Mouse (Mus musculus) embryonic facial prominence, embryonic 14.5 days (tissue): ENCODE measurements around the gene Rprml. TPM values are rescaled to one million over a fixed set of nuclear protein-coding genes. Genes with fewer than 3 reads are reported as not detected.

Source experiments
- ATAC-seq: fragments of 200-750 bp; cut with Nextera tagmentation; 2 replicates; pipeline ENCODE4 v1.8.0; 2017; ENCODE audit warnings: low read depth, moderate number of reproducible peaks, moderate TSS enrichment
- DNase-seq: peaks from one replicate; pipeline ENCODE4 v3.0.0-alpha.2; 2015; ENCODE audit warnings: low spot score
- H3K27ac ChIP-seq: fragments of 300-500 bp; sonication (generic); replicated peaks from 2 replicates; pipeline ENCODE4 v1.5.1; 2014; ENCODE audit warnings: low read depth, mild to moderate bottlenecking, low read length, moderate library complexity
- H3K27me3 ChIP-seq: fragments of 300-500 bp; sonication (generic); replicated peaks from 2 replicates; pipeline ENCODE4 v1.6.1; 2014; ENCODE audit warnings: low read length; ENCODE audit not compliant: control insufficient read depth, insufficient read depth
- H3K36me3 ChIP-seq: fragments of 300-500 bp; sonication (generic); 2 replicates; pipeline ENCODE4 v1.6.1; 2014; ENCODE audit warnings: low read length, mixed read lengths; ENCODE audit not compliant: control insufficient read depth, insufficient read depth
- H3K4me1 ChIP-seq: fragments of 300-500 bp; sonication (generic); 2 replicates; pipeline ENCODE4 v1.6.1; 2014; ENCODE audit warnings: antibody characterized with exemption, low read length; ENCODE audit not compliant: control insufficient read depth, insufficient read depth
- H3K4me2 ChIP-seq: fragments of 300-500 bp; sonication (generic); 2 replicates; pipeline ENCODE4 v1.6.1; 2014; ENCODE audit warnings: low read depth, mild to moderate bottlenecking, low read length, moderate library complexity, mixed read lengths
- H3K4me3 ChIP-seq: fragments of 300-500 bp; sonication (generic); 2 replicates; pipeline ENCODE4 v1.5.1; 2014; ENCODE audit warnings: low read depth, mild to moderate bottlenecking, low read length
- H3K9ac ChIP-seq: fragments of 300-500 bp; sonication (generic); 2 replicates; pipeline ENCODE4 v1.6.1; 2014; ENCODE audit warnings: low read depth, mild to moderate bottlenecking, low read length, moderate library complexity, mixed read lengths
- H3K9me3 ChIP-seq: fragments of 300-500 bp; sonication (generic); 2 replicates; pipeline ENCODE4 v1.6.1; 2016; ENCODE audit warnings: low read length; ENCODE audit not compliant: control insufficient read depth
- WGBS: fragments of 180-500 bp; shearing (Covaris S2); extraction: QIAGEN DNeasy Blood & Tissue Kit; methylation state at CpG from one replicate; pipeline ENCODE4 v1.1.7; 2014; 5-methylcytosine and 5-hydroxymethylcytosine counted together
- polyA plus RNA-seq: library from polyadenylated mRNA; unstranded; fragments of >200 nt; fragmentation: Nextera tagmentation; extraction: Ambion mirVana; gene quantifications from 2 replicates; pipeline ENCODE4 v1.2.1, GENCODE M21; 2014

The Rprml gene
- polyA plus RNA-seq, 1 experiment from 2014 or later: not detected

- DNase-seq (peak; percentile 71), ATAC-seq (no peak)
- Histone ChIP-seq H3K36me3 (no peaks in the 10 kb centered on the region), H3K27me3 (peaks cover 9% of the 10 kb centered on the region; the same call in 1 of the 2 replicates), H3K4me1 (no peaks in the 10 kb centered on the region), H3K9ac (no peak overlapping the region), H3K4me3 (no peak overlapping the region), H3K4me2 (peak overlapping the region; percentile 20; the same call in 1 of the 2 replicates), H3K9me3 (no peaks in the 10 kb centered on the region), H3K27ac (no peak overlapping the region)
- 5% methylated on average over 10 of the region's 10 CpGs for WGBS
These were observed 9.9 kb upstream of the Rprml start for GRCm38 (mm10) chr11:103639407-103639946.

- H3K36me3 ChIP-seq: no peaks in the 10 kb centered on the region
- H3K4me3 ChIP-seq: no peak overlapping the region
- no peak overlapping the region for H3K9ac ChIP-seq
- no peaks in the 10 kb centered on the region for H3K9me3 ChIP-seq
- H3K27ac ChIP-seq: no peak overlapping the region
- H3K4me2 ChIP-seq: no peak overlapping the region
- no peaks in the 10 kb centered on the region for H3K4me1 ChIP-seq
- peaks cover 24% of the 10 kb centered on the region for H3K27me3 ChIP-seq
- 55% methylated on average over 9 of the region's 9 CpGs for WGBS
- no peak for ATAC-seq
- DNase-seq: no peak
These were observed 6.2 kb upstream of the Rprml start for GRCm38 (mm10) chr11:103643211-103643610.

- H3K27me3 ChIP-seq: peaks cover 40% of the 10 kb centered on the region
- H3K4me2 ChIP-seq: no peak overlapping the region
- no peak overlapping the region for H3K9ac ChIP-seq
- H3K36me3 ChIP-seq: no peaks in the 10 kb centered on the region
- no peak for ATAC-seq
- H3K4me3 ChIP-seq: no peak overlapping the region
- H3K9me3 ChIP-seq: no peaks in the 10 kb centered on the region
- 0 out of 2 replicates have a peak, but pooled peaks cover 4% of the 10 kb centered on the region for H3K4me1 ChIP-seq
- no peak for DNase-seq
- H3K27ac ChIP-seq: no peak overlapping the region
- 59% methylated on average over 8 of the region's 8 CpGs for WGBS
These were observed 3.6 kb upstream of the Rprml start for GRCm38 (mm10) chr11:103645731-103646130.

- WGBS: 73% methylated on average over 6 of the region's 6 CpGs
- H3K27me3 ChIP-seq: peaks cover 46% of the 10 kb centered on the region
- DNase-seq: no peak
These were observed 3.1 kb upstream of the Rprml start for GRCm38 (mm10) chr11:103646301-103646700.

GRCm38 (mm10) chr11:103647921-103648620 lies 1.3 kb upstream of the Rprml start:
- Histone ChIP-seq H3K9ac (no peak overlapping the region), H3K4me2 (no peak overlapping the region), H3K27me3 (peaks cover 64% of the 10 kb centered on the region), H3K4me1 (0 out of 2 replicates have a peak, but pooled peaks cover 4% of the 10 kb centered on the region), H3K9me3 (no peaks in the 10 kb centered on the region), H3K27ac (no peak overlapping the region), H3K36me3 (no peaks in the 10 kb centered on the region), H3K4me3 (no peak overlapping the region)
- WGBS: 8% methylated on average over 11 of the region's 11 CpGs
- no peak for DNase-seq
- ATAC-seq: no peak

More at GRCm38 (mm10) chr11:103646301-103646700, 3.1 kb upstream of the Rprml start:
- Histone ChIP-seq H3K36me3 (no peaks in the 10 kb centered on the region), H3K4me1 (0 out of 2 replicates have a peak, but pooled peaks cover 4% of the 10 kb centered on the region), H3K9ac (no peak overlapping the region), H3K4me3 (no peak overlapping the region), H3K9me3 (no peaks in the 10 kb centered on the region), H3K4me2 (no peak overlapping the region), H3K27ac (no peak overlapping the region)
- no peak for ATAC-seq

- H3K9ac ChIP-seq: no peak overlapping the region
- DNase-seq (no peak), ATAC-seq (no peak)
- H3K27ac ChIP-seq: no peak overlapping the region
- no peaks in the 10 kb centered on the region for H3K9me3 ChIP-seq
- H3K4me2 ChIP-seq: no peak overlapping the region
- H3K4me1 ChIP-seq: 0 out of 2 replicates have a peak, but pooled peaks cover 4% of the 10 kb centered on the region
- no peaks in the 10 kb centered on the region for H3K36me3 ChIP-seq
- 26% methylated on average over 7 of the region's 7 CpGs for WGBS
- peaks cover 67% of the 10 kb centered on the region for H3K27me3 ChIP-seq
- no peak overlapping the region; the same call in 1 of the 2 replicates for H3K4me3 ChIP-seq
These were observed 714 bp upstream of the Rprml start for GRCm38 (mm10) chr11:103648656-103649055.

- DNase-seq (no peak), ATAC-seq (no peak)
- H3K27ac ChIP-seq: no peak overlapping the region
- peaks cover 80% of the 10 kb centered on the region for H3K27me3 ChIP-seq
- 0 out of 2 replicates have a peak, but pooled peaks cover 4% of the 10 kb centered on the region for H3K4me1 ChIP-seq
- WGBS: 2% methylated on average over 24 of the region's 37 CpGs
- no peaks in the 10 kb centered on the region for H3K9me3 ChIP-seq
- 0 out of 2 replicates have a peak overlapping the region, but pooled peaks have one; percentile 37 for H3K9ac ChIP-seq
- H3K36me3 ChIP-seq: no peaks in the 10 kb centered on the region
- peak overlapping the region; percentile 68 for H3K4me2 ChIP-seq
- peak overlapping the region; percentile 43 for H3K4me3 ChIP-seq
These were observed 668 bp downstream of the Rprml start for GRCm38 (mm10) chr11:103649983-103650493.

- 79% methylated on average over 6 of the region's 6 CpGs for WGBS
- Histone ChIP-seq H3K27ac (no peak overlapping the region), H3K27me3 (peaks cover 92% of the 10 kb centered on the region), H3K4me2 (no peak overlapping the region), H3K4me1 (0 out of 2 replicates have a peak, but pooled peaks cover 4% of the 10 kb centered on the region), H3K9ac (no peak overlapping the region), H3K9me3 (no peaks in the 10 kb centered on the region), H3K4me3 (no peak overlapping the region), H3K36me3 (no peaks in the 10 kb centered on the region)
- ATAC-seq: no peak
- no peak for DNase-seq
These were observed 2.1 kb downstream of the Rprml start for GRCm38 (mm10) chr11:103651426-103651825.
